In genomic region chr2:27899894-27900293, GRCm38 (mm10) we compare ENCODE assay signal across 9 mouse cellular contexts. TPM values are rescaled to one million over a fixed set of nuclear protein-coding genes. Genes with fewer than 3 reads are reported as not detected.
A peak's percentile ranks its signal among the peaks of the same experiment; 100 is the strongest.
DNase-seq lines count a peak whose midpoint lies in the region; ATAC-seq and TF ChIP-seq lines count a peak whose summit lies in the region.
"Had no signal": no experiment of that assay in that cellular context is flagged by ENCODE, and none has a peak within 500 bp of the region (broad histone marks: within the 10 kb centered on the region; RNA-seq: fewer than 3 reads in every experiment).

No protein-coding gene starts in this region.

- no peak overlapping the region for H3K27ac ChIP-seq in testis, adult 2 months (ENCODE audit: control insufficient read depth, insufficient read depth, low read depth, low read length)
- H3K27ac ChIP-seq in liver, embryonic 13.5 days, result no peak overlapping the region
- H3K27ac ChIP-seq: macrophage had no signal

- peak; percentile 78; the same call in 1 of the 2 replicates for TF ChIP-seq CTCF in testis, adult 2 months (IDR thresholded peaks at IDR 0.05; ENCODE audit: control insufficient read depth, insufficient read depth, insufficient replicate concordance, low read depth, low read length)

- 49% methylated on average over 3 of the region's 3 CpGs for WGBS in liver, embryonic 13.5 days (ENCODE audit: insufficient replicate concordance)

- TF ChIP-seq POLR2A in testis, adult 2 months (IDR thresholded peaks at IDR 0.05; ENCODE audit: control insufficient read depth, low read depth, low read length), result no peak

- DNase-seq in gastrocnemius, adult 18-20 months (ENCODE audit: low spot score), result peak; percentile 54
- no peak for DNase-seq in gastrocnemius, postnatal 14 days
- no peak for DNase-seq in testis, postnatal 14 days (ENCODE audit: low spot score)
- peak; percentile 56 for DNase-seq in embryo, embryonic 11 days
- peak; percentile 33 for DNase-seq in liver, embryonic 13.5 days
- DNase-seq in spleen, postnatal 4 days (ENCODE audit: low spot score in 2 of 2), result peak; percentile 49 to 82
- DNase-seq in MN1 (ENCODE audit: low spot score), result no peak

- H3K4me1 ChIP-seq in testis, adult 2 months (ENCODE audit: control insufficient read depth, insufficient read depth, low read length), result no peaks in the 10 kb centered on the region
- H3K4me1 ChIP-seq in liver, embryonic 13.5 days (replicated peaks), result 0 out of 2 replicates have a peak, but pooled peaks cover 5% of the 10 kb centered on the region

- no peak for ATAC-seq in liver, embryonic 13.5 days (ENCODE audit: low read depth)

- no peak overlapping the region for H3K9ac ChIP-seq in liver, embryonic 13.5 days

- H3K36me3 ChIP-seq in testis, adult 2 months (ENCODE audit: control insufficient read depth, insufficient read depth, low read length), result no peaks in the 10 kb centered on the region
- no peaks in the 10 kb centered on the region for H3K36me3 ChIP-seq in liver, embryonic 13.5 days

- no peak overlapping the region for H3K4me2 ChIP-seq in liver, embryonic 13.5 days

- intact Hi-C loops in gastrocnemius, postnatal 14 days (cut with DNase I; ENCODE audit: low total_unique reads), result no loop called here

- no peaks in the 10 kb centered on the region for H3K27me3 ChIP-seq in testis, adult 2 months (ENCODE audit: control insufficient read depth, insufficient read depth, low read length)
- H3K27me3 ChIP-seq in liver, embryonic 13.5 days, result no peaks in the 10 kb centered on the region; the same call in 1 of the 2 replicates

- no peak overlapping the region for H3K4me3 ChIP-seq in testis, adult 2 months (ENCODE audit: control insufficient read depth, low read depth, low read length)
- H3K4me3 ChIP-seq in liver, embryonic 13.5 days (replicated peaks), result no peak overlapping the region

- no peaks in the 10 kb centered on the region for H3K9me3 ChIP-seq in liver, embryonic 13.5 days (replicated peaks)

RNA-seq across cellular contexts. Expression of gene Col5a1, which starts 13.7 kb away (rescaled TPM):
- 10 to 100 TPM; 10.5 to 11.2 TPM for total RNA-seq in gastrocnemius, adult 18-20 months (2021)
- 100 to 1,000 TPM; 124 to 170 TPM for total RNA-seq in gastrocnemius, postnatal 14 days (2021)
- 14.2 and 18.6 TPM in 2 replicates for polyA plus RNA-seq in testis, adult 2 months (2012; rRNA removed)
- 11.1 and 11.9 TPM in 2 replicates for polyA plus RNA-seq in liver, embryonic 13.5 days (2015; fragmentation: Nextera tagmentation; extraction: Ambion mirVana)

Comparison
In these comparisons a context has a peak if more than half of its experiments do, and no peak if none do; other contexts are left out.
1. DNase-seq: peak in gastrocnemius, adult 18-20 months (single experiment), embryo, embryonic 11 days (single experiment), liver, embryonic 13.5 days (single experiment) and spleen, postnatal 4 days (2 of 2); none in gastrocnemius, postnatal 14 days (single experiment), testis, postnatal 14 days (single experiment) and MN1 (single experiment).
2. RNA of gene Col5a1, which starts 13.7 kb away (total RNA-seq): 124 to 170 TPM in gastrocnemius, postnatal 14 days; 10.5 to 11.2 TPM in gastrocnemius, adult 18-20 months; every median in the first group is over 10 times any median in the second.